Mouse (Mus musculus) embryonic facial prominence, embryonic 13.5 days (tissue): ENCODE results near the gene Mthfd2. TPM values are rescaled to one million over a fixed set of nuclear protein-coding genes. Genes with fewer than 3 reads are reported as not detected.

Experiments
- ATAC-seq: fragments of 200-750 bp; cut with Nextera tagmentation; 2 replicates; pipeline ENCODE4 v1.8.0; 2017; ENCODE audit warnings: low read depth; ENCODE audit not compliant: insufficient number of reproducible peaks, insufficient read depth, low FRiP score, low TSS enrichment
- H3K27ac ChIP-seq: fragments of 300-500 bp; sonication (generic); 2 replicates; pipeline ENCODE4 v1.5.1; 2015; ENCODE audit warnings: moderate library complexity, mild to moderate bottlenecking, inconsistent platforms
- H3K27me3 ChIP-seq: fragments of 300-500 bp; sonication (generic); 2 replicates; pipeline ENCODE4 v1.6.1; 2015; ENCODE audit warnings: mild to moderate bottlenecking, inconsistent platforms
- H3K36me3 ChIP-seq: fragments of 300-500 bp; sonication (generic); 2 replicates; pipeline ENCODE4 v1.6.1; 2015; ENCODE audit warnings: mild to moderate bottlenecking, inconsistent platforms
- H3K4me1 ChIP-seq: fragments of 300-500 bp; sonication (generic); 2 replicates; pipeline ENCODE4 v1.6.1; 2015; ENCODE audit warnings: inconsistent platforms
- H3K4me2 ChIP-seq: fragments of 300-500 bp; sonication (generic); 2 replicates; pipeline ENCODE4 v1.6.1; 2015; ENCODE audit warnings: moderate library complexity, mild to moderate bottlenecking, inconsistent platforms
- H3K4me3 ChIP-seq: fragments of 300-500 bp; sonication (generic); 2 replicates; pipeline ENCODE4 v1.5.1; 2015; ENCODE audit warnings: mild to moderate bottlenecking, inconsistent platforms
- H3K9ac ChIP-seq: fragments of 300-500 bp; sonication (generic); 2 replicates; pipeline ENCODE4 v1.6.1; 2015; ENCODE audit warnings: mild to moderate bottlenecking, inconsistent platforms
- H3K9me3 ChIP-seq: fragments of 300-500 bp; sonication (generic); 2 replicates; pipeline ENCODE4 v1.6.1; 2016; ENCODE audit warnings: inconsistent platforms
- WGBS: fragments of 180-500 bp; shearing (Covaris S2); methylation state at CpG from one replicate; pipeline ENCODE4 v1.1.7; 2015; ENCODE audit warnings: mixed read lengths; 5-methylcytosine and 5-hydroxymethylcytosine counted together
- polyA plus RNA-seq: library from polyadenylated mRNA; unstranded; fragments of >200 nt; fragmentation: Nextera tagmentation; extraction: Ambion mirVana; gene quantifications from 2 replicates; pipeline ENCODE4 v1.2.1, GENCODE M21; 2015

Mthfd2 gene
- polyA plus RNA-seq, 1 experiment from 2014 or later, result 36.3 TPM

- Histone ChIP-seq H3K9ac (no peak overlapping the region), H3K4me3 (no peak overlapping the region), H3K36me3 (peaks cover 15% of the 10 kb centered on the region), H3K4me2 (no peak overlapping the region), H3K9me3 (no peaks in the 10 kb centered on the region), H3K27ac (no peak overlapping the region), H3K27me3 (no peaks in the 10 kb centered on the region), H3K4me1 (no peaks in the 10 kb centered on the region)
- 83% methylated on average over 2 of the region's 2 CpGs for WGBS
- no peak for ATAC-seq
Measured at GRCm38 (mm10) chr6:83301294-83301693, 24.4 kb downstream of the Mthfd2 start.

- Histone ChIP-seq H3K9me3 (no peaks in the 10 kb centered on the region), H3K27ac (no peak overlapping the region), H3K27me3 (no peaks in the 10 kb centered on the region), H3K36me3 (peaks cover 10% of the 10 kb centered on the region), H3K4me2 (no peak overlapping the region), H3K4me3 (no peak overlapping the region), H3K9ac (no peak overlapping the region), H3K4me1 (no peaks in the 10 kb centered on the region)
- no peak for ATAC-seq
- 85% methylated on average over 7 of the region's 7 CpGs for WGBS
Measured at GRCm38 (mm10) chr6:83300447-83301229, 25.1 kb downstream of the Mthfd2 start.

GRCm38 (mm10) chr6:83280256-83280955 lies 45.3 kb downstream of the Mthfd2 start:
- no peaks in the 10 kb centered on the region for H3K4me1 ChIP-seq
- WGBS, result 79% methylated on average over 8 of the region's 8 CpGs
- ATAC-seq, result no peak
- H3K4me2 ChIP-seq, result no peak overlapping the region
- no peak overlapping the region for H3K4me3 ChIP-seq
- peaks cover 4% of the 10 kb centered on the region; the same call in 1 of the 2 replicates for H3K9me3 ChIP-seq
- H3K36me3 ChIP-seq, result no peaks in the 10 kb centered on the region
- H3K27ac ChIP-seq, result no peak overlapping the region
- no peak overlapping the region for H3K9ac ChIP-seq
- peaks cover 9% of the 10 kb centered on the region for H3K27me3 ChIP-seq

- no peaks in the 10 kb centered on the region for H3K4me1 ChIP-seq
- H3K36me3 ChIP-seq, result no peaks in the 10 kb centered on the region
- no peak overlapping the region for H3K27ac ChIP-seq
- H3K4me3 ChIP-seq, result no peak overlapping the region
- ATAC-seq, result no peak
- WGBS, result 28% methylated on average over 2 of the region's 2 CpGs
- H3K27me3 ChIP-seq, result peaks cover 9% of the 10 kb centered on the region
- H3K9me3 ChIP-seq, result peaks cover 4% of the 10 kb centered on the region; the same call in 1 of the 2 replicates
- H3K4me2 ChIP-seq, result no peak overlapping the region
- no peak overlapping the region for H3K9ac ChIP-seq
Measured at GRCm38 (mm10) chr6:83278881-83279280, 46.8 kb downstream of the Mthfd2 start.

GRCm38 (mm10) chr6:83277151-83277550 lies 48.6 kb downstream of the Mthfd2 start:
- no peak overlapping the region for H3K9ac ChIP-seq
- WGBS, result 73% methylated on average over 13 of the region's 13 CpGs
- no peak overlapping the region for H3K4me3 ChIP-seq
- no peaks in the 10 kb centered on the region for H3K36me3 ChIP-seq
- peaks cover 9% of the 10 kb centered on the region; the same call in 1 of the 2 replicates for H3K27me3 ChIP-seq
- no peak overlapping the region for H3K27ac ChIP-seq
- ATAC-seq, result no peak
- H3K4me1 ChIP-seq, result no peaks in the 10 kb centered on the region; the same call in 1 of the 2 replicates
- H3K9me3 ChIP-seq, result peaks cover 4% of the 10 kb centered on the region; the same call in 1 of the 2 replicates
- H3K4me2 ChIP-seq, result no peak overlapping the region

- Histone ChIP-seq H3K9me3 (no peaks in the 10 kb centered on the region), H3K36me3 (no peaks in the 10 kb centered on the region), H3K27ac (no peak overlapping the region), H3K4me3 (no peak overlapping the region), H3K27me3 (peaks cover 7% of the 10 kb centered on the region; the same call in 1 of the 2 replicates), H3K9ac (no peak overlapping the region), H3K4me1 (no peaks in the 10 kb centered on the region; the same call in 1 of the 2 replicates), H3K4me2 (no peak overlapping the region)
- no peak for ATAC-seq
- WGBS, result 81% methylated on average over 11 of the region's 11 CpGs
Measured at GRCm38 (mm10) chr6:83273733-83274132, 52.0 kb downstream of the Mthfd2 start.

- peak overlapping the region; percentile 86 for H3K27ac ChIP-seq
- peak; percentile 89 for ATAC-seq
- peaks cover 8% of the 10 kb centered on the region for H3K4me1 ChIP-seq
- no peaks in the 10 kb centered on the region for H3K36me3 ChIP-seq
- no peaks in the 10 kb centered on the region for H3K9me3 ChIP-seq
- H3K4me3 ChIP-seq, result peak overlapping the region; percentile 51
- H3K4me2 ChIP-seq, result peak overlapping the region; percentile 65
- H3K27me3 ChIP-seq, result no peaks in the 10 kb centered on the region
- H3K9ac ChIP-seq, result peak overlapping the region; percentile 71
- WGBS, result 1% methylated on average over 28 of the region's 28 CpGs
Measured at GRCm38 (mm10) chr6:83268144-83269010, 57.3 kb downstream of the Mthfd2 start.

GRCm38 (mm10) chr6:83267616-83268015 lies 58.1 kb downstream of the Mthfd2 start:
- no peak for ATAC-seq
- Histone ChIP-seq H3K27ac (peak overlapping the region; percentile 53; the same call in 1 of the 2 replicates), H3K4me2 (peak overlapping the region; percentile 65), H3K36me3 (no peaks in the 10 kb centered on the region), H3K9me3 (no peaks in the 10 kb centered on the region), H3K9ac (peak overlapping the region; percentile 59; the same call in 1 of the 2 replicates), H3K4me3 (peak overlapping the region; percentile 51), H3K27me3 (no peaks in the 10 kb centered on the region), H3K4me1 (peaks cover 8% of the 10 kb centered on the region)
- 70% methylated on average over 4 of the region's 4 CpGs for WGBS

- WGBS, result 80% methylated on average over 4 of the region's 4 CpGs
- Histone ChIP-seq H3K4me2 (no peak overlapping the region), H3K27ac (no peak overlapping the region), H3K36me3 (no peaks in the 10 kb centered on the region), H3K4me1 (peaks cover 8% of the 10 kb centered on the region), H3K4me3 (no peak overlapping the region), H3K9ac (no peak overlapping the region), H3K27me3 (no peaks in the 10 kb centered on the region), H3K9me3 (no peaks in the 10 kb centered on the region)
- ATAC-seq, result no peak
Measured at GRCm38 (mm10) chr6:83265653-83266052, 60.1 kb downstream of the Mthfd2 start.

- Histone ChIP-seq H3K9ac (no peak overlapping the region), H3K36me3 (no peaks in the 10 kb centered on the region), H3K27ac (no peak overlapping the region), H3K9me3 (no peaks in the 10 kb centered on the region), H3K27me3 (no peaks in the 10 kb centered on the region), H3K4me2 (no peak overlapping the region), H3K4me1 (peaks cover 8% of the 10 kb centered on the region), H3K4me3 (no peak overlapping the region)
- ATAC-seq, result no peak
Measured at GRCm38 (mm10) chr6:83265253-83265652, 60.5 kb downstream of the Mthfd2 start.

- Histone ChIP-seq H3K4me3 (no peak overlapping the region), H3K27ac (no peak overlapping the region), H3K36me3 (no peaks in the 10 kb centered on the region), H3K9me3 (no peaks in the 10 kb centered on the region), H3K9ac (no peak overlapping the region), H3K4me1 (peaks cover 8% of the 10 kb centered on the region), H3K27me3 (no peaks in the 10 kb centered on the region), H3K4me2 (no peak overlapping the region)
- no peak for ATAC-seq
- WGBS, result 87% methylated on average over 1 of the region's 1 CpGs
Measured at GRCm38 (mm10) chr6:83264516-83264915, 61.2 kb downstream of the Mthfd2 start.
